Mouse (Mus musculus) brain, embryonic 14.5 days (tissue): ENCODE data around the gene Lipt2. TPM values are rescaled to one million over a fixed set of nuclear protein-coding genes. Genes with fewer than 3 reads are reported as not detected.

Experiments used
- DNase-seq: peaks from one replicate; pipeline ENCODE4 v3.0.0-alpha.2; 2011; ENCODE audit warnings: low read depth
- CTCF ChIP-seq: fragments of 200-500 bp; IDR thresholded peaks from 2 replicates; pipeline ENCODE4 v1.5.1; 2012; ENCODE audit warnings: inconsistent platforms, mild to moderate bottlenecking, moderate library complexity, borderline replicate concordance; ENCODE audit not compliant: insufficient read depth, insufficient read length; ENCODE audit errors: extremely low read depth
- POLR2A ChIP-seq: fragments of 200-500 bp; IDR thresholded peaks from 2 replicates; pipeline ENCODE4 v1.6.1; 2012; ENCODE audit warnings: mild to moderate bottlenecking, inconsistent platforms, borderline replicate concordance; ENCODE audit not compliant: poor library complexity, insufficient read depth, insufficient read length, severe bottlenecking; ENCODE audit errors: extremely low read depth
- polyA plus RNA-seq: library from polyadenylated mRNA; depleted of rRNA; stranded (reverse); fragments of >200 nt; gene quantifications from 2 replicates; pipeline ENCODE4 v1.2.3, GENCODE M21; 2012; rRNA removed

Lipt2 gene
- polyA plus RNA-seq = 10.6 and 14.0 TPM in 2 replicates

DNA sequence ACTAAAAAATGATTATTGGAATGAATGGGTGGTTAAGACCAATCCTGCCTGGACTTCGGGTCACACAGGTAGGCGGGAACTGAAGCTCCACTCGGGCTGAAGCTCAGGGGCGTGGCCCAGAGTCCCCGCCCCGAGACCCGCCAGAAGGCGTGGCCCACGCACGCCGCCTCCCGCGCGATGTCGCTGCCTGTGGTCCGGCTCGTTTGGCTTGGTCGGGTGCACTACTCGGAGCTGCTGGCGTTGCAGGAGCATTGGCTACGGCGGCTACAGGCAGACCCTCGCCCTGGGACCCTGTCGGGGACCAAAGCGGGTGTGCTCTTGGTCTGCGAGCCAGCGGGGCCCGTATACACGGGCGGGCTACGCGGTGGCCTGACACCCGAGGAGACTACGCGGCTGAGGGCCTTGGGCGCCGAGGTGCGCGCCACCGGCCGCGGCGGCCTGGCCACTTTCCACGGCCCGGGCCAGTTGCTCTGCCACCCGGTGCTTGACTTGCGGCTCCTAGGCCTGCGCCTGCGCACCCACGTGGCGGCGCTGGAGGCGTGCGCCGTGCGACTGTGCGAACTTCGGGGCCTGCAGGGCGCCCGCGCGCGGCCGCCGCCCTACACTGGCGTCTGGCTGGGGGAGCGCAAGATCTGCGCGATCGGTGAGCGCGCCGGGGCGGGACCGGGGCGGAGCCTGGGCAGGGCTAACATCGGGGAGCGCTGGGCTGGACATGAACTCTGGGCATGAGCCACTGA lies at the start of gene Lipt2:
TSS of gene Lipt2 (plus strand) at position 173 of the 737 bp plus-strand sequence.
- DNase-seq = peak; percentile 95
- peak; percentile 62 for TF ChIP-seq POLR2A
- no peak for TF ChIP-seq CTCF

DNA sequence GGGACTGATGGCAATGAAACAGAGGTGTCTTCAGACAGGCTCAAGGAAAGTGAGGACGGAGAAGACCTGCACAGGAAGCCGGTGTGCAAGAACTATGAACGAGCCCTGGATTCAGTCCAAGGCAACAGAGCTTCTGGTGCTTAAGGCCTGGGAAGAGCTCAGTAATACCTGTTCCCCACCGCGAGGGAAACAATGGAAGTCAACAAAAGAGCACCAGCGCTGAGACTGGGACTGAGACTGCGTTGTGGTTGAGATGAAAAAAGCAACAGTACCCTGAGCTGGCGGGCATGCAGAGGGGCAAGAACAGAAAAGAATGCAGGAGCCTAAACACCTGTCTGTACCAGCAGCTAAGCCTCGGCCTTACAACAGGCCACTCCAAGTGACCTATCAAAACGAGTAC lies 47.6 kb upstream of the Lipt2 start:
- DNase-seq = no peak
- TF ChIP-seq CTCF (no peak), POLR2A (no peak)

DNA sequence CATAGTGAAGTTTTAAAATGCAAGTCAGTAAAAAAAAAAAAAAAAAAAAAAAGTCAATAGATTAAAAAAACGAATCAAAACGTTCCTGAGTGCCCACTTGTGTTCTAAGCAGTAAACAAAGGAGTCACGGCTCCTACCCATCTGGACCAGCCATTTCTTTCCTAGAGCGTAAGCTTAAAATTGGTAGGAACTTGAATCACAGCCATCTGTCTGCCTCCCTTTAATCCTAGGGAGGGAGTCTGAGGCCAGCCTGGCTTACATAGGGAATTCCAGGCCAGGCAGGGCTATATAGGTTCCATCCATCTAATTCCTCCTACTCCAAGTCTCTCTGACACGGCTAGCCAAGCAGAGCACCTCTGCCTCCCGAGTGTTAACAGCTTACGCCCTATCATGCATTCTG lies 45.3 kb upstream of the Lipt2 start:
- peak; percentile 26 for DNase-seq
- TF ChIP-seq CTCF = no peak
- no peak for TF ChIP-seq POLR2A

DNA sequence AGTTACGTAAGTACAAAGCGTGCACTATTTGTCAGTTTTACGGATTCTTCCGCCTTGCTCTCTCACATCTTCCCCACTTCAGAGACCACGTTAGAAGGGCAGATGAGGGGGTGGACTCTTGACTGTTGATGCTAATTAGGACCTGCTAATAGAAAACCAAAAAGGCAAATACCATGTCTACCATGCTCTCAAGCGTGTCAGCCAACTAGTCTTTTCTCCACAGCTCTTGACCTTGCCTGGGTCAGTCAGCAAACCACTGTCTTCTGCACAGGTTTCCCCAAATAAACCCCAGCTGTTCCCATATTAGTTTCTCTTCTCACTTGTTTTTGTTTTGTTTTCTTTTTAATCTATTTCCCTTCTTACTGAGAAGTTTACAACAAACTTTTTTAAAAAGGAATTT lies 44.8 kb upstream of the Lipt2 start:
- TF ChIP-seq POLR2A (no peak), CTCF (no peak)
- DNase-seq = no peak

DNA sequence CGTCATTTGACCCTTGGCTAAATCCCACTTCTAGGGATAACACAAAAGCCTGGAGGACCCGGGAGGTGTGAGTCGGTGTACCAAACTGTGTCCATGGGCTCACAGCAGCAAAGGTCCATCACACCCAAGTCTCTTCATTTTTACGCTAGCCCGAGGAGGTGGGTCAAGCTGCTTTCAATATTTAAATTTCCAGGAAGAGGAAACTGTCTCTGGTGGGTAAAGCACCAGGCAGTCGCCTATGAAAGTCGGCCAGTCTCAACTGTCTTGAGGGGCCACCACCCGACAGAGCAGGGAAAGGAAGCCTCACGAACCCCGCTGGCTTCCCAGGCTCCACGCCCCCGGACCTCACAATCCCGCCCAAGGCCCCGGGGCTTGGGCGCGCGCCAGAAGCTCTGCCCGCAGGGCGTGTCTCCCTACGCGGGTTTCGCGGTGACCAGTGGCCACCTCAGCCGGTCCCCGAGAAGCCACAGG lies 38.3 kb upstream of the Lipt2 start:
- DNase-seq = no peak
- TF ChIP-seq POLR2A (no peak), CTCF (no peak)

DNA sequence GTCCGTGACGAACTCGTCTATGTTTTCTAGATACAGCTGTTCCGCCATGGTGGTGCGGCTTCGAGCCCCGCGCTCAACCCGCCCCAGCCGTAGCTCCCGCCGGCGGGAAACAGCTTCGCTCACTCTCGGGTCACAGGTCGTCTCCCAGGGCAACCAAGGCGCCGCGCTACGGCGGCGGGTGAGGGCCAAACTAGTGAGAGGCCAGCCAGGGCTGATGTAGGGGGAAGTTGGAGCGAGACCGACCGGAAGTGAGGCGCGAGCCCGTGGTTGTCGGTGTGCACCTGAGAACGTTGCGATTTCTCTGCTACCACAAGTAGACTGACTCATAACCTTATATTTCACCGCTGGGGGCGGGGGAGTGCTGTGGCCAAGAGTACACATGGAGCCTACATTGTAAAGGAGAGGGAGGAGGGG lies 37.7 kb upstream of the Lipt2 start, which contains the start of gene Pold3:
TSS of gene Pold3 (minus strand) at position 190 of the 414 bp plus-strand sequence.
- peak; percentile 98 for DNase-seq
- TF ChIP-seq CTCF = no peak
- TF ChIP-seq POLR2A = peak; percentile 82; the same call in 1 of the 2 replicates

DNA sequence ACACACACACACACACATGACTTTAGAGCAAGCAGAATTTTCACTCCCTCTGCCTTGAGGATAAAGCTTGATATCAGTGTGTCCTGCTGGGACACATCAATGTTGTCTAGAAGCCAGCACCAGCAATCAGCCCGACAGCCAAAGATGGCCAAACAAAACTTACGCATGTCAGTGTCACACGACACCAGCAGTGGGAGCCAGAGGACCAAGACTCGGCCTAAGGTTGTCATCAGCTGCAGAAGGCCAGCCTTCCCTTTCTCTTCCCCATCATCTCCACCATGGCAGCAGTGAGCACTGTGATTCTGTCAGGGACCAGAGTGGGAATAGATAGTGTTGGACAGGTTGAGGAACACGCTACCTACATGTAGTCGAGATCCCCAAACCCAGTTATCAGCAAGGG lies 35.6 kb upstream of the Lipt2 start:
- TF ChIP-seq POLR2A (no peak), CTCF (peak; percentile 50)
- peak; percentile 45 for DNase-seq

DNA sequence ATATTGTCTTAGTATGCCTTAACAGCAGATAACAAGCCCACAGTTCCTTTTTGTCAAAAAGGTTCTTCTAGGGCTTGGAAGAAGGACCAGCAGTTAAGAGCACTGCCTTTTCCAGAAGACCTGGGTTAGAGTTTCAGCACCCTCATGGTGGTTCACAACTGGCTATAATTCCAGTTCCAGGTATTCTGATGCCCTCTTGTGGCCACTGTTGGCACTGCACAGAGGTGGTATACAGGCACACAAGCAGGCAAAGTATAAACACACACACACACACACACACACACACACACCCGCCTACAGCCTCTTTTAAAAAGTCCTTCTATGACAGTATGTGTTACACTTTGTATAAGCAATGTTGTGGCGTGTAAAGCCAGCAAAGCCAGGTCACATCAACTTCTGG lies 34.9 kb upstream of the Lipt2 start:
- TF ChIP-seq POLR2A = no peak
- peak; percentile 54; the same call in 1 of the 2 replicates for TF ChIP-seq CTCF
- no peak for DNase-seq

DNA sequence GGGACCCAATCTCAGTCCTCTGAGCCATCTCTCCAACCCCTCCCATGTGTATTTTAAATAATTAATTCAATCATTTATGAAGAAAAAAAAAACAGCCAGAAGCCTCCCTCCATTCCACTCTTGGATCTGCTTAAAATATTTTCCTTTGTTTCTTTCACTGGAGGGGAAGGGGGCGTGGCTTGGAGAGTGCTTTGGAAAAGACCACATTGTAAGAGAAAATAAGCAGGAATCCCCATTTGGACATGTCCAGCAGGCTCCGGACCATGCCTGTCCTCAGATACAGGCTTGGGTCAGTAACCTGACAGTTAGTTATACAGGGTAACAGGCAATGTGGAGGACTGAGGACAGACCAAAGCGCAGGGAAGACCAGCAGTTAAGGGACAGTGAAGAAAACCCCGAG lies 33.9 kb upstream of the Lipt2 start:
- no peak for TF ChIP-seq CTCF
- no peak for TF ChIP-seq POLR2A
- no peak for DNase-seq

DNA sequence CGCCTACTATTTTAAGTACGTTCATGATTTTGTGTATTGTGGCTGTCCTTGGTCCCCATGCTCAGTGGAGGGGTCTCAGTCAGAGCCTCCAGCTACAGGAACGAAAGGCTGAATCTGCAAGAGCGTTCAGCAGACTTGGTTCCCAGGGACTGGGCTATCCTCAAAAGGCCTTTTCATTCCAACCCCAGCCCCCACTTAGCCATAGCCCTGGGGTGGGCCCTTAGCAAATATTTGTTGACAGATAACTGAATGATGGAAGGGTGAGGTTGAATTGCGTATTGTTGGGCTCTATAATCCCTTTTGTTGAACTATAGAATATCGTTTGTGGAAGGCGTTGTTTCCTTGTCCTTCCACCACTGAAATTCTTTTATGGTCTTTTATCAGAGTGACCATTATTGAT lies 32.6 kb upstream of the Lipt2 start:
- TF ChIP-seq POLR2A = no peak
- TF ChIP-seq CTCF = no peak
- DNase-seq = no peak

DNA sequence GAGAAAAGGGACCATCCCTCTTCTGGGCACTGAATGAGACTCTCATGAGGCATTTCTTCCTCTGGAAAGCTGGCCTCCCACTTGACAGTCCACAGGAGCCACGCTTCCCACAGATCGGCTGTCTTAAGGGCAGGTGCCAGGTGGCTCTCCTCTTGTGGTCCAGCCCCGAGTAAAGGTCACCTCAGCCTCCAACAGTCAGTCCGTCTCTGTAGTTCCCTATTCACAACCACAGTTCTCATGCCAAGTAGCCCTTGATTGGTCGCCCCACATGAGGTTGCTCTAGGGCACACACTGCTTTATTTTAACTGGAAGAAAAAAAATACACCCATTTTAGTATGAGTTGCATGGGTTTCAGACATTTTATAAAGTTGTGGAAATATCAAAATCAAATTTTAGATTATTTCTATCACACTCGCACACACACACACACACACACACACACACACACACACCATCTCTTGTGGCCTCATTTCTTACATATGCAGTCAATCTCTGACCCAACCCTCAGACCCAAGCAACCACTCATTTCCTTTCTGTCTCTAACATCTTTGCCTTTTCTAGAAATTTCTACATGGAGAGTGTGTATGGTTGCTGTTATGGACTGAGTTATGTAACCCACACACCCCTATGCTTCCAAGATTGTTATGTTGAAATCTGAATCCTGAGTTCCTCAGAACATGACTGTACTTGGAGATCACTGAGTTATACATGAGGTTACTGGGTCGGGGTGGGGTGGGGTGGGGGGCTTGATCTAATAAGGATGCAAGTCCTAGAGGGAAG lies 30.6 kb upstream of the Lipt2 start:
- TF ChIP-seq POLR2A = no peak
- TF ChIP-seq CTCF = no peak
- no peak for DNase-seq
